Mouse (Mus musculus): Measurements from ENCODE around the gene Syn3. TPM values are rescaled to one million over a fixed set of nuclear protein-coding genes. Genes with fewer than 3 reads are reported as not detected.

Syn3 gene
- polyA plus RNA-seq, 1 experiment from 2014 or later: 2.1 TPM

- peak; percentile 23 for ATAC-seq
- DNase-seq (ENCODE audit: low read depth, low spot score): no peak
- no peaks in the 10 kb centered on the region for H3K27me3 ChIP-seq
- in situ Hi-C loops (cut with MboI; ENCODE audit: low pct_unique_long_range_greater_than_20kb): no loop called here
- CTCF ChIA-PET: interaction anchor here (0.6 to 4.0 kb wide), 33 partner anchors 9 to 442 kb away, joined by 3 to 15 read pairs (median 4); partner anchors contain the start of genes Rtcb and Timp3
- TF ChIP-seq CTCF (IDR thresholded peaks at IDR 0.05): no peak
- POLR2A ChIA-PET: interaction anchor here (0.7 kb wide), 1 partner anchor 360 kb away, joined by 3 read pairs; no protein-coding TSS in a partner anchor
Observed at GRCm38 (mm10) chr10:86021408-86021748, 477.3 kb downstream of the Syn3 start.

GRCm38 (mm10) chr10:86018813-86019212 lies 479.9 kb downstream of the Syn3 start:
- in situ Hi-C loops (cut with MboI; ENCODE audit: low pct_unique_long_range_greater_than_20kb): no loop called here
- no peaks in the 10 kb centered on the region for H3K27me3 ChIP-seq
- ChIA-PET CTCF (interaction anchor here (1.1 kb wide), 1 partner anchor 320 kb away, joined by 3 read pairs; no protein-coding TSS in a partner anchor), POLR2A (no interaction called here)
- no peak for TF ChIP-seq CTCF (IDR thresholded peaks at IDR 0.05)
- ATAC-seq (no peak), DNase-seq (ENCODE audit: low read depth, low spot score) (no peak)

- no peak for TF ChIP-seq CTCF (IDR thresholded peaks at IDR 0.05)
- POLR2A ChIA-PET: no interaction called here
- no peaks in the 10 kb centered on the region for H3K27me3 ChIP-seq
- in situ Hi-C loops (cut with MboI; ENCODE audit: low pct_unique_long_range_greater_than_20kb): no loop called here
- CTCF ChIA-PET: no interaction called here
- no peak for ATAC-seq
- no peak for DNase-seq (ENCODE audit: low read depth, low spot score)
Observed at GRCm38 (mm10) chr10:86017781-86018180, 480.9 kb downstream of the Syn3 start.

- DNase-seq (ENCODE audit: low read depth, low spot score): no peak
- TF ChIP-seq CTCF (IDR thresholded peaks at IDR 0.05): no peak
- CTCF ChIA-PET: interaction anchor here (1.0 kb wide), 1 partner anchor 84 kb away, joined by 5 read pairs; the partner anchor contains the start of gene Ascl4
- POLR2A ChIA-PET: no interaction called here
- H3K27me3 ChIP-seq: no peaks in the 10 kb centered on the region
- ATAC-seq: no peak
- in situ Hi-C loops (cut with MboI; ENCODE audit: low pct_unique_long_range_greater_than_20kb): no loop called here
Observed at GRCm38 (mm10) chr10:86011781-86012180, 486.9 kb downstream of the Syn3 start, which contains the start of gene Bpifc. Bpifc (minus strand) TSS chr10:86011895.

GRCm38 (mm10) chr10:86011172-86011571 lies 487.5 kb downstream of the Syn3 start:
- CTCF ChIA-PET: interaction anchor here (0.8 kb wide), 1 partner anchor 11 kb away, joined by 3 read pairs; the partner anchor contains the start of gene Fbxo7
- no peak for DNase-seq (ENCODE audit: low read depth, low spot score)
- POLR2A ChIA-PET: no interaction called here
- H3K27me3 ChIP-seq: no peaks in the 10 kb centered on the region
- in situ Hi-C loops (cut with MboI; ENCODE audit: low pct_unique_long_range_greater_than_20kb): no loop called here
- ATAC-seq: no peak
- TF ChIP-seq CTCF (IDR thresholded peaks at IDR 0.05): no peak

GRCm38 (mm10) chr10:86010636-86011035 lies 488.1 kb downstream of the Syn3 start:
- no peak for DNase-seq (ENCODE audit: low read depth, low spot score)
- ATAC-seq: no peak
- ChIA-PET POLR2A (no interaction called here), CTCF (interaction anchor here (0.8 kb wide), 1 partner anchor 11 kb away, joined by 3 read pairs; the partner anchor contains the start of gene Fbxo7)
- in situ Hi-C loops (cut with MboI; ENCODE audit: low pct_unique_long_range_greater_than_20kb): no loop called here
- no peak for TF ChIP-seq CTCF (IDR thresholded peaks at IDR 0.05)
- no peaks in the 10 kb centered on the region for H3K27me3 ChIP-seq

- TF ChIP-seq CTCF (IDR thresholded peaks at IDR 0.05): no peak
- ChIA-PET POLR2A (no interaction called here), CTCF (interaction anchor here (0.8 to 1.9 kb wide), 2 partner anchors 12 to 47 kb away, joined by 3 to 6 read pairs; partner anchors contain the start of gene Fbxo7)
- peaks cover 7% of the 10 kb centered on the region for H3K27me3 ChIP-seq
- ATAC-seq: no peak
- in situ Hi-C loops (cut with MboI; ENCODE audit: low pct_unique_long_range_greater_than_20kb): no loop called here
- DNase-seq (ENCODE audit: low read depth, low spot score): no peak
Observed at GRCm38 (mm10) chr10:86009688-86010087, 489.0 kb downstream of the Syn3 start.

GRCm38 (mm10) chr10:86006455-86006854 lies 492.2 kb downstream of the Syn3 start:
- no peak for TF ChIP-seq CTCF (IDR thresholded peaks at IDR 0.05)
- in situ Hi-C loops (cut with MboI; ENCODE audit: low pct_unique_long_range_greater_than_20kb): no loop called here
- DNase-seq (ENCODE audit: low read depth, low spot score) (no peak), ATAC-seq (no peak)
- CTCF ChIA-PET: interaction anchor here (1.6 kb wide), 1 partner anchor 14 kb away, joined by 3 read pairs; no protein-coding TSS in a partner anchor
- H3K27me3 ChIP-seq: peaks cover 25% of the 10 kb centered on the region
- POLR2A ChIA-PET: no interaction called here

Other genes with a start within 250 kb of the Syn3 start
- 554 TPM for gene Timp3, start 198.5 kb downstream of the Syn3 start, polyA plus RNA-seq (2021)
- gene Hsp90b1, start 206.6 kb upstream of the Syn3 start, polyA plus RNA-seq (2021): 974 TPM
- gene Ttc41, start 206.9 kb upstream of the Syn3 start, polyA plus RNA-seq (2021): 2.0 TPM